Mouse (Mus musculus): ENCODE data around the gene Prpf40b. TPM values are rescaled to one million over a fixed set of nuclear protein-coding genes. Genes with fewer than 3 reads are reported as not detected.

Gene Prpf40b
- polyA plus RNA-seq, 1 experiment from 2014 or later, result 113 TPM

DNA sequence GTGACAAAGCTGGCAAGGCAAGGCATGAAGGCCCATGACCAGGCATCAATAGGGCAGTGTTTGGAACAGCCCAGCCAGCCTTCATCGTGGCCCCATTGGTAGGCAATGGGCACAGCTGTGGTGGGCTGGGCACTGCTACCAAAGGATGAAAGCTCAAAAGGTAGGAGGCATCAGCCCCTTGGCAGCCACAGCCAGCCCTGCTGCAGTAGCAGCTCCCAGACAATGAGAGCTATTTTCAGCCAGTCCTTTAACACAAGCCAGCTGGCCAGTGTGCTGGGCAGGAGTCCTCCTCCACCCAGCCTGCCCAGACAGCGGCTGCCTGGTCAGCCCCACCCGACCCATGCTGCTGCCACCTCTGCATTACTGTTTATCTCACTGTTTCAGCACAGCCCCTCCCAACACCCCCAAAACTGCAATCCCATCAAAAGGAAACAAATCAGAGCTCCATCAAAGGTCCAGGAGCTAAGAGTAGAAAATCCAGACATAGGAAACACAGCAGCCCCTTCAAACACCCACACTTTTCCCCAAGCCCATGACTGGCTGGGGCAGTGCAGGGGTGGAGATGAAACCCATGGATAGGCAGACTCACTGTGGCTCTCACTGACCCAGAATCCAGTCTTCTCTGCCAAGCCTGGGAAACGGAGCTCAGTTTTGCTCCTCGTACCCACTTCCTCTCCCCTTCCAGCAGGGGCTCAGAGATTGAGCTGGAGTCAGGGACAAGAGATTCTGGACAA lies 48.7 kb downstream of the Prpf40b start:
- peak overlapping the region; percentile 60 for H3K27ac ChIP-seq (ENCODE audit: low read depth, low read length)
- H3K9me3 ChIP-seq (ENCODE audit: control insufficient read depth, low read length), result no peaks in the 10 kb centered on the region
- WGBS, result 46% methylated on average over 5 of the region's 5 CpGs
- peaks cover 10% of the 10 kb centered on the region; the same call in 1 of the 2 replicates for H3K4me1 ChIP-seq (ENCODE audit: control insufficient read depth, insufficient read depth, low read length)
- no peaks in the 10 kb centered on the region for H3K27me3 ChIP-seq (ENCODE audit: control insufficient read depth, insufficient read depth, low read length)
- H3K4me3 ChIP-seq (ENCODE audit: low read depth, low read length), result no peak overlapping the region
- no peaks in the 10 kb centered on the region for H3K36me3 ChIP-seq (ENCODE audit: control insufficient read depth, insufficient read depth, low read length)
- peak; percentile 46; the same call in 1 of the 2 replicates for ATAC-seq (ENCODE audit: low read depth)
- H3K9ac ChIP-seq (replicated peaks; ENCODE audit: low read depth, low read length), result no peak overlapping the region
- no peak overlapping the region for H3K4me2 ChIP-seq (ENCODE audit: low read depth, low read length)

DNA sequence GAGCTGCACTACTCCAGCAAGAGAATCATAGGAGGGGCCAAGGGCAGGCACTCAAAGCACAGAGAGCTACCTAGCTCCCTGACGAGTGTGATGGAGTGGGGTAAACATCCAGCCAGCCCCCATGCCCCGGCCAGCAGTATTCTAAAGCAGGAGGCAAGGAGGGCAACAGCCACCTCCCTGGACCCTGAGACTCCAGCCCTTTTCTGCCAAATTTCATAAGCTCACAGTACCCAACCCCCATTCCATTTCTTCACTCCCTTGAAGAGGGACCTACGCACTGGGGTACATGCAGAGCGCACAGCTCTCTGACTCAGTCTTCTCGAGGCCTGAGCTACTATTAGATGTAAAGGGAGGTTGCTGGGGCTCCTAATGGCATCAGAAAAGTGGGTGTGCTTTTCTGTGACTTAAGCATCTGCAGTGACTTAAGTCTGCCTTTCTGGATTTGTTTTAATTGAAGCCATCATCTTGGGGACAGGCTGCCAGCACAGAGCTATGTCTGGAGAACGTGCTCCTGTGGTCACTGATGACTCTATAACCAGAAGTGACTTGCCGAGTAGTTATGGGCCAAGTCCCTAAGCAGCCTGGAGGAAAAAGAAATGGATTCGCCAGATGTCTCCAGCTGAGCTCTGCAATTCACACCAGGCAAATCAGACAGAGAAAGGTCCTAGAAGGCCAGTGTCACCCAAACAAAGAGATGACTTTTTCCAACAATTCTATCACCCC lies 49.4 kb downstream of the Prpf40b start:
- no peaks in the 10 kb centered on the region for H3K36me3 ChIP-seq (ENCODE audit: control insufficient read depth, insufficient read depth, low read length)
- H3K9ac ChIP-seq (replicated peaks; ENCODE audit: low read depth, low read length), result no peak overlapping the region
- peaks cover 10% of the 10 kb centered on the region; the same call in 1 of the 2 replicates for H3K4me1 ChIP-seq (ENCODE audit: control insufficient read depth, insufficient read depth, low read length)
- no peak overlapping the region for H3K4me3 ChIP-seq (ENCODE audit: low read depth, low read length)
- H3K9me3 ChIP-seq (ENCODE audit: control insufficient read depth, low read length), result no peaks in the 10 kb centered on the region
- WGBS, result 76% methylated on average over 8 of the region's 8 CpGs
- no peak overlapping the region for H3K4me2 ChIP-seq (ENCODE audit: low read depth, low read length)
- H3K27ac ChIP-seq (ENCODE audit: low read depth, low read length), result peak overlapping the region; percentile 60
- H3K27me3 ChIP-seq (ENCODE audit: control insufficient read depth, insufficient read depth, low read length), result no peaks in the 10 kb centered on the region
- no peak for ATAC-seq (ENCODE audit: low read depth)

DNA sequence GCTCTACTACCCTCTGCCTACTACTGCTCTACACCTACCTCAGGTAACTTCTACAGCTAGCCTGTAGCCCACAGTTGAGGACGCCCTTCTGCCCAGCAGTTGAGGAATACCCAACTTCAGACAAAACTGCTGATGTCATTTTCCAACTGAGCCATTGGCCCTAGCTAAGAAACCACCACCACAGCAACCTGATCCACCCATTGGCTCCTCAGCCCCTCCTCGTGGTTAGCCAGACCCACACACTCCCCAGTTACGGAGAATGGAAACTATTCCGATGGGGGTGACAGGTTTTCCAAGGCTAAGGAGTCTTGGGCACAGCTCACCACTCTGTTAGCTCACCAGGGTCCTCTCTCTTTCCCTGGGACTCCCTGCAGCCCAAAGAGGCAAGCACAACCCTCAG lies 50.1 kb downstream of the Prpf40b start:
- H3K27me3 ChIP-seq (ENCODE audit: control insufficient read depth, insufficient read depth, low read length), result no peaks in the 10 kb centered on the region
- no peaks in the 10 kb centered on the region for H3K9me3 ChIP-seq (ENCODE audit: control insufficient read depth, low read length)
- no peak for ATAC-seq (ENCODE audit: low read depth)
- no peaks in the 10 kb centered on the region for H3K36me3 ChIP-seq (ENCODE audit: control insufficient read depth, insufficient read depth, low read length)
- 69% methylated on average over 4 of the region's 4 CpGs for WGBS
- H3K4me3 ChIP-seq (ENCODE audit: low read depth, low read length), result no peak overlapping the region
- no peak overlapping the region for H3K9ac ChIP-seq (replicated peaks; ENCODE audit: low read depth, low read length)
- H3K27ac ChIP-seq (ENCODE audit: low read depth, low read length), result no peak overlapping the region; the same call in 1 of the 2 replicates
- peaks cover 10% of the 10 kb centered on the region; the same call in 1 of the 2 replicates for H3K4me1 ChIP-seq (ENCODE audit: control insufficient read depth, insufficient read depth, low read length)
- no peak overlapping the region for H3K4me2 ChIP-seq (ENCODE audit: low read depth, low read length)

DNA sequence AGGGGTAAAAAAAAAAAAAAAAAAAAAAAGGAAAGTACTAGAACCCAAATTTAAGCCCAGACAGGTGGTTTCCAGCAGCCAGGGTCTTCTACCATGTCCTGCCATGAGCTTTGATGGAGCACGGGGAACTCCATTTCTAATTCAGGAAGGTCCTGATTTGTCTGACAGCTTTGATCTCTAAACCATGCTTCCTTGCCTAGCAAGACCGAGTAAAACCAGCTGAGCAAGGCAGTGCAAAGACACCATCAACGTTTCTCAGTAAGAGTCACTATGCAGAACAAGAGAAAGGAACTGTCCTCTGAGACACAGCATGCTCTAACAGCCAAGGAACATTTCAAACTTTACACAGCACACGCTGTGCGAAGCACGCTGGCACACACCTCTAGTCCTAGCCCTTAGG lies 56.7 kb downstream of the Prpf40b start:
- H3K9ac ChIP-seq (replicated peaks; ENCODE audit: low read depth, low read length), result no peak overlapping the region
- H3K9me3 ChIP-seq (ENCODE audit: control insufficient read depth, low read length), result no peaks in the 10 kb centered on the region
- no peak overlapping the region for H3K4me2 ChIP-seq (ENCODE audit: low read depth, low read length)
- H3K4me1 ChIP-seq (ENCODE audit: control insufficient read depth, insufficient read depth, low read length), result no peaks in the 10 kb centered on the region
- no peaks in the 10 kb centered on the region for H3K36me3 ChIP-seq (ENCODE audit: control insufficient read depth, insufficient read depth, low read length)
- no peak overlapping the region for H3K4me3 ChIP-seq (ENCODE audit: low read depth, low read length)
- 88% methylated on average over 6 of the region's 6 CpGs for WGBS
- H3K27ac ChIP-seq (ENCODE audit: low read depth, low read length), result no peak overlapping the region
- ATAC-seq (ENCODE audit: low read depth), result no peak
- H3K27me3 ChIP-seq (ENCODE audit: control insufficient read depth, insufficient read depth, low read length), result no peaks in the 10 kb centered on the region

GRCm38 (mm10) chr15:99352306-99352705 lies 57.4 kb downstream of the Prpf40b start:
- Histone ChIP-seq H3K4me1 (ENCODE audit: control insufficient read depth, insufficient read depth, low read length) (no peaks in the 10 kb centered on the region), H3K4me2 (ENCODE audit: low read depth, low read length) (no peak overlapping the region), H3K4me3 (ENCODE audit: low read depth, low read length) (no peak overlapping the region), H3K27me3 (ENCODE audit: control insufficient read depth, insufficient read depth, low read length) (no peaks in the 10 kb centered on the region), H3K9me3 (ENCODE audit: control insufficient read depth, low read length) (no peaks in the 10 kb centered on the region), H3K36me3 (ENCODE audit: control insufficient read depth, insufficient read depth, low read length) (no peaks in the 10 kb centered on the region), H3K9ac (replicated peaks; ENCODE audit: low read depth, low read length) (no peak overlapping the region), H3K27ac (ENCODE audit: low read depth, low read length) (no peak overlapping the region)
- no peak for ATAC-seq (ENCODE audit: low read depth)
- 77% methylated on average over 5 of the region's 5 CpGs for WGBS

DNA sequence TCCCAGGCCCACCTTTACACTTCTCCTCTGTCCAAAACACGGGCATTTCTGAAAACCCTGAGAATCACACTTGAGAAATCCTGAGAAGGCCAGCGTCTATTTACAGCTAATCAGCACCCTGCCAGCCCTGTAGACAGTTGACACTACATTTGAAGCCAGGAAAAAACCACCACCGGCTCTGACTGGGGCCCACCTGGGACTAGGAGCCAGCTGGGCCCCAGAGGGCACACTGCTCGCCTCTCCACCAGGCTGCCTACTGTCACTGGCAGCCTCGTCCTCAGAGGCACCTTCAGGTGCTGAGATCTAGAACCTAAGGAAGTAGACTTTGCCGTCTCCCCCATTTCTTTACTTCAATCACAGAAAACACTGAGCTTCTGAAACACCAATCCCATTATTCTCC lies 60.8 kb downstream of the Prpf40b start:
- Histone ChIP-seq H3K27ac (ENCODE audit: low read depth, low read length) (no peak overlapping the region), H3K4me2 (ENCODE audit: low read depth, low read length) (no peak overlapping the region), H3K27me3 (ENCODE audit: control insufficient read depth, insufficient read depth, low read length) (no peaks in the 10 kb centered on the region), H3K4me1 (ENCODE audit: control insufficient read depth, insufficient read depth, low read length) (no peaks in the 10 kb centered on the region), H3K9me3 (ENCODE audit: control insufficient read depth, low read length) (no peaks in the 10 kb centered on the region), H3K36me3 (ENCODE audit: control insufficient read depth, insufficient read depth, low read length) (no peaks in the 10 kb centered on the region), H3K4me3 (ENCODE audit: low read depth, low read length) (no peak overlapping the region), H3K9ac (replicated peaks; ENCODE audit: low read depth, low read length) (no peak overlapping the region)
- WGBS, result 75% methylated on average over 6 of the region's 6 CpGs
- no peak for ATAC-seq (ENCODE audit: low read depth)

DNA sequence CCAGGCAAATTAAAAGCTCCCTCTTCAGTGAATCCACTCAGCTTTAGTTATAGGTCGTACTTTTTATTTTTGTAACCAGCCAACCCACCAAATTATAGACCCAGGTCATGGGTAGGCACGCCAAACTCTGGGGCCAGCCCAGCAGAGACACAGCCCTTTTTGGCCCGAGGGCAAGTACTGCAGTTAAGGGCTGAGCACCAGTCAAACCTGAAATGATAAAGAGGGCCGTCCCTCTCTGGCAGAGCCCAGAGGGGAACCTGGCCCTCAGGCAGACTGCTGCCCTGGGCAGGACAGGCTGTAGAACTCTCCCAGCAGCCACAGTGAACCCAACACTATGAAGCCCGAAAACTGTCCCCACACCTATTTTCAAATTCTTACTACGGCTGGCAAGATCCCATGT lies 61.6 kb downstream of the Prpf40b start:
- Histone ChIP-seq H3K9ac (replicated peaks; ENCODE audit: low read depth, low read length) (no peak overlapping the region), H3K4me3 (ENCODE audit: low read depth, low read length) (no peak overlapping the region), H3K36me3 (ENCODE audit: control insufficient read depth, insufficient read depth, low read length) (no peaks in the 10 kb centered on the region), H3K4me2 (ENCODE audit: low read depth, low read length) (no peak overlapping the region), H3K27ac (ENCODE audit: low read depth, low read length) (no peak overlapping the region), H3K4me1 (ENCODE audit: control insufficient read depth, insufficient read depth, low read length) (no peaks in the 10 kb centered on the region), H3K9me3 (ENCODE audit: control insufficient read depth, low read length) (no peaks in the 10 kb centered on the region), H3K27me3 (ENCODE audit: control insufficient read depth, insufficient read depth, low read length) (no peaks in the 10 kb centered on the region)
- no peak for ATAC-seq (ENCODE audit: low read depth)
- 73% methylated on average over 6 of the region's 6 CpGs for WGBS

- H3K27ac ChIP-seq (ENCODE audit: low read depth, low read length), result no peak overlapping the region
- no peak overlapping the region for H3K4me3 ChIP-seq (ENCODE audit: low read depth, low read length)
- H3K9ac ChIP-seq (replicated peaks; ENCODE audit: low read depth, low read length), result no peak overlapping the region
- ATAC-seq (ENCODE audit: low read depth), result no peak
- no peaks in the 10 kb centered on the region for H3K4me1 ChIP-seq (ENCODE audit: control insufficient read depth, insufficient read depth, low read length)
- no peaks in the 10 kb centered on the region for H3K9me3 ChIP-seq (ENCODE audit: control insufficient read depth, low read length)
- WGBS, result 93% methylated on average over 9 of the region's 9 CpGs
- no peaks in the 10 kb centered on the region for H3K27me3 ChIP-seq (ENCODE audit: control insufficient read depth, insufficient read depth, low read length)
- H3K4me2 ChIP-seq (ENCODE audit: low read depth, low read length), result no peak overlapping the region
- H3K36me3 ChIP-seq (ENCODE audit: control insufficient read depth, insufficient read depth, low read length), result no peaks in the 10 kb centered on the region
These were observed 64.1 kb downstream of the Prpf40b start for GRCm38 (mm10) chr15:99358952-99359351.

DNA sequence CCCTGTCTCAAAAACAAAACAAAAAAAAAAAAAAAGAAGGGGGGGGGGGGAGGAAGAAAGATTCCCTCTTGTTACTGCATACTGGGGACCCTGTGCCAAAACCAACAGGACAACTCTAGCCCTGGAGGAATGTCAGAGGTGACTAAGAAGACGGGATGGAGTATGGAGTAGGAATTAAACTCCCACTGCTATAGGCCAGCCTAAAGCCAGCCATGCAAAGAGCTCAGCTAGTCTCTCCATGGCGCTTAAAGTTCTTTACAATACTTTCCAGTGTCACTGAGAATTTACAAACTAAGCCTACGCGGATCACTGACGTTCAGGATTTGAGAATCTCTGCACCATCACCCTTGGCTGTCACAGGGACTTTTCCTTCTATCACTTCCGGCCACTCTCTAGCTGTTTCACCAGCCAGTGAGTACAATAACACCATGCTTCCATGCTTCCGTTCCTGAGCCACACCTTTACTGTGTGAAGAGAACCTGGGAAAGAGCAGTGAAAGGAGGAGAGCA lies 69.2 kb downstream of the Prpf40b start:
- 77% methylated on average over 7 of the region's 7 CpGs for WGBS
- no peaks in the 10 kb centered on the region for H3K36me3 ChIP-seq (ENCODE audit: control insufficient read depth, insufficient read depth, low read length)
- ATAC-seq (ENCODE audit: low read depth), result no peak

More for the DNA sequence above, 69.2 kb downstream of the Prpf40b start:
- peaks cover 2% of the 10 kb centered on the region; the same call in 1 of the 2 replicates for H3K4me1 ChIP-seq (ENCODE audit: control insufficient read depth, insufficient read depth, low read length)
- no peak overlapping the region for H3K4me3 ChIP-seq (ENCODE audit: low read depth, low read length)
- no peak overlapping the region for H3K4me2 ChIP-seq (ENCODE audit: low read depth, low read length)
- no peak overlapping the region for H3K27ac ChIP-seq (ENCODE audit: low read depth, low read length)
- H3K9me3 ChIP-seq (ENCODE audit: control insufficient read depth, low read length), result no peaks in the 10 kb centered on the region
- no peaks in the 10 kb centered on the region for H3K27me3 ChIP-seq (ENCODE audit: control insufficient read depth, insufficient read depth, low read length)
- H3K9ac ChIP-seq (replicated peaks; ENCODE audit: low read depth, low read length), result no peak overlapping the region

Measured in neural tube, embryonic 14.5 days (tissue).